Mouse (Mus musculus) liver, embryonic 14.5 days (tissue): ENCODE data around the gene H1foo.

ENCODE experiments used
- CTCF ChIP-seq: IDR thresholded peaks from 2 replicates; pipeline ENCODE4 v1.5.1; 2016; ENCODE audit warnings: antibody characterized with exemption, low read depth, control low read depth
- EP300 ChIP-seq: IDR thresholded peaks from 2 replicates; pipeline ENCODE4 v1.6.1; 2016; ENCODE audit warnings: antibody characterized with exemption, low read depth

DNA sequence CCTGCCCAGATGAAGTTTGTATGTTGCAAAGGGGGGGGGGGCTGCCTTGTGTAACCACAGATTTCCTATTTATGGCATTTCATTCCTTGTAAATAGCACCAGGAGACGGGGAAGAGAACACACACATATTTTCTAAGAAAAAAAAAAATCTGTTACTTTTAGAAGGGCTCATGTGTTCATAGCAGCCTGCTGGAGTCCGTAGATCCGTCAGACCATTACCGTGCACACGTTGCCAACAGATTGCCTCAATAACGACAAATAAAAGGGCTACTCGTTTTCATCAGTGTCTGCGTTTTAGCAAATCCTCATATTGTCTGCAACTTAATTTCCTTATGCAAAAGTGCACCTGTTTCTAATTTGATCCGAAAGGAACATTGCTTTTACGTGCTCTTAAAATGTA, 18.3 kb upstream of the H1foo start:
- TF ChIP-seq CTCF (no peak), EP300 (no peak)
